Mouse (Mus musculus): ENCODE data around the gene Olfr116. TPM values are rescaled to one million over a fixed set of nuclear protein-coding genes. Genes with fewer than 3 reads are reported as not detected.

Gene Olfr116
- total RNA-seq (2017), result not detected in 3 replicates

DNA sequence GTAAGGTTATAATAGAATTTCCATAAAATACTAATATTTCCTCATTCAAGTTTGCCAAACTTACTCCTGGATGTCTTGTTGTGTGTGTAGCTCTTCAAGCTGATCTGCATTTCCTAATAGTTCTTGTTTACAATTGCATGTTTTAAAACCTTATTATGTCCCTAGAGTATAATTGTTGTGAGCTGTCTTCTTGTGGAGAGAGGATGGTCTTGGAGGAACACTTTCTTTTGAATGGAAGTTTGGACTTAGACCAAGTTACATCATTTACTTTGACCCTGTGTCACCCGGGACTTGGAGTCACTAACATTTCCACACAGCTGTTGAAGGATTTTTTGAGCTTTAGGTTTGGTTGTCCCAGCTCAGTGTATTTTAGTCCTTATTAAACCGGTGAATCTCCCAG is at the start of gene Olfr116, which contains the start of gene Olfr115:
Gene Olfr116, minus strand, starts transcription at position 191 of the 400 bp plus-strand sequence.
Gene Olfr115, minus strand, starts transcription at position 101 of the 400 bp plus-strand sequence.
- ATAC-seq (replicated peaks; ENCODE audit: insufficient number of reproducible peaks, low FRiP score, low TSS enrichment, poor library complexity, severe bottlenecking), result no peak

DNA sequence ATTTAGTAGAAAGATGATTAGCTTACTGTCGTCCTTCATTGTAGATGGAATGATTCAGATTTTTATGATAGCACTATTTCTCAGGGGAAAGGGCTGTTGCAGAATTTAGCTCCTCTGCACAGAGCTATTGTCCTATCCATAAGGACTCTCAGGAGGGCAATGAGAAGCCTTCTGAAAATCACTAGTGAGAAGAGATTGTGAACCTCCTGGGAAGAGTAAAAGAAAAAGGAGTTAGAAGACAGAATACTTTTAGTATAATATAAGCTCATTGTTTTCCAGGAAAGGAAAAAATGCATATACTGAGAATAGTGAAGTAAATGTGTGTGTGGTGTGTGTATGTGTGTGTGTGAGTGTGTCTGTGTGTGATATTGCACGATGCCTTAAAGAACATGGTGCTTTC is 39.7 kb upstream of the Olfr116 start, which contains the start of gene Olfr118:
Gene Olfr118, plus strand, starts transcription at position 301 of the 400 bp plus-strand sequence.
- no peak for ATAC-seq (replicated peaks; ENCODE audit: insufficient number of reproducible peaks, low FRiP score, low TSS enrichment, poor library complexity, severe bottlenecking)

DNA sequence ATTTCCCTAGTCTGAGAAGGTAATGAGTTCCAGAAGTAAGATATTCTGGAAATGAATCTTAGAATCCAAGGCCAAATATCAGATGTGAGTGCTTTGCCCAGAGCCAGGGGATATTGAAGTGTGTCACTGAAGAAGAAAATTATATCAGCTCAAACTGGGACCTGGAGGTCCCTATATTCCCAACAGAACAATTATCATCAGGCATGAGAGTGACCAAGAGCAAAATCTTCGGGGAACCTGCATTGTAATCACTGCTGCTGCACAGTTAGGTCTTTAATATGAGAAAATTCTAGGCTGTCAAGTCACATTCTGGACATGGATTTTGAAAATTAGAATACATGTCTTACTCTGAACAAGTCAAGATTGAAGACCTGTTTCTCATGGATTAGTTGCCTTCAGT is 36.7 kb upstream of the Olfr116 start, which contains the start of gene Olfr117:
Gene Olfr117, minus strand, starts transcription at position 101 of the 400 bp plus-strand sequence.
- ATAC-seq (replicated peaks; ENCODE audit: insufficient number of reproducible peaks, low FRiP score, low TSS enrichment, poor library complexity, severe bottlenecking), result no peak

DNA sequence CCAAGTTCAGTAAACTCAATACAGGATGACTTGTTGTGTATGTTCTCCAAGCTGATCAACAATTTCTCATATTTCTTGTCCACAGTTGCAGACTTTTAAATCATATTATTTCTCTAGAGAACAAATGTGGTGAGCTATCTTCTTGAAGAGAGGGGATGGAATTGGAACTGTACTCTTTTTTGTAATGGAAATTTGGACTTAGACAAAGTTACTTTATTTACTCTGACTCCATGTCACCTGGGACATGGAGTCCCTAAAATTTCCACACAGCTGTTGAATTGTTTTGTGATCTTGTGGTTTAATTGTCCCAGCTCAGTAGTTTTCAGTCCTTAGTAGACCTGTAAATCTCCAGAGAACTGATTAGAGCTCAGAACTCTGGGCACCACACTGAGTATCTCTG is 34.4 kb downstream of the Olfr116 start, which contains the start of gene Olfr114:
Gene Olfr114, minus strand, starts transcription at position 101 of the 400 bp plus-strand sequence.
- ATAC-seq (replicated peaks; ENCODE audit: insufficient number of reproducible peaks, low FRiP score, low TSS enrichment, poor library complexity, severe bottlenecking), result no peak

DNA sequence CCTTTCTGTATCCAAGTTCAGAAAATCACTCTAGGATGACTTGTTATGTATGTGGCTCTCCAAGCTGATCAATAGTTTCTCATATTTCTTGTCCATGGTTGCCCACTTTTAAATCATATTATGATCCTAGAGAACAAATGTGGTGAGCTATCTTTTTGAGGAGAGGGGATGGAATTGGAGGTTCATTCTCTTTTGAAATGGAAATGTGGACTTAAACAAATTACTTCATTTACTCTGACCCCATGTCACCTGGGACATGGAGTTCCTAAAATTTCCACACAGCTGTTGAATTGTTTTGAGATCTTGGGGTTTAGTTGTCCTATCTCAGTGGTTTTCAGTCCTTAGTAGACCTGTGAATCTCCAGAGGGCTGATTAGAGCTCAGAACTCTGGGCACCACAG is 49.4 kb downstream of the Olfr116 start, which contains the start of gene Olfr113:
Gene Olfr113, minus strand, starts transcription at position 101 of the 400 bp plus-strand sequence.
- no peak for ATAC-seq (replicated peaks; ENCODE audit: insufficient number of reproducible peaks, low FRiP score, low TSS enrichment, poor library complexity, severe bottlenecking)

Other genes with a start within 250 kb of the Olfr116 start
- not detected in 3 replicates for gene Olfr105-ps, start 248.2 kb downstream of the Olfr116 start, total RNA-seq (2017)
- not detected in 3 replicates for gene Olfr106-ps, start 236.8 kb downstream of the Olfr116 start, total RNA-seq (2017)
- not detected in 3 replicates for gene Olfr107, start 228.0 kb downstream of the Olfr116 start, total RNA-seq (2017)
- not detected in 3 replicates for gene Olfr108, start 181.7 kb downstream of the Olfr116 start, total RNA-seq (2017)
- gene Olfr109, start 168.3 kb downstream of the Olfr116 start, total RNA-seq (2017), result not detected in 3 replicates
- 0.87 to 3.0 TPM in 2 of 3 replicates, not detected in the other for gene H2-M2, start 143.6 kb downstream of the Olfr116 start, total RNA-seq (2017)
- gene Olfr110, start 134.7 kb downstream of the Olfr116 start, total RNA-seq (2017), result not detected in 3 replicates
- 0.29 TPM in 1 of 3 replicates, not detected in the others for gene Olfr111, start 119.2 kb downstream of the Olfr116 start, total RNA-seq (2017)
- gene Olfr112, start 57.7 kb downstream of the Olfr116 start, total RNA-seq (2017), result not detected in 3 replicates
- gene Olfr113, start 49.5 kb downstream of the Olfr116 start, total RNA-seq (2017), result not detected in 3 replicates
- not detected in 3 replicates for gene Olfr114, start 34.5 kb downstream of the Olfr116 start, total RNA-seq (2017)
- not detected in 3 replicates for gene Olfr115, start 90 bp downstream of the Olfr116 start, total RNA-seq (2017)
- not detected in 3 replicates for gene Olfr117, start 36.6 kb upstream of the Olfr116 start, total RNA-seq (2017)
- not detected in 3 replicates for gene Olfr118, start 39.8 kb upstream of the Olfr116 start, total RNA-seq (2017)
- not detected in 3 replicates for gene Olfr119, start 69.4 kb upstream of the Olfr116 start, total RNA-seq (2017)
- gene Olfr120, start 94.6 kb upstream of the Olfr116 start, total RNA-seq (2017), result not detected in 3 replicates
- gene Olfr121, start 121.7 kb upstream of the Olfr116 start, total RNA-seq (2017), result not detected in 3 replicates
- not detected in 3 replicates for gene Olfr122, start 141.4 kb upstream of the Olfr116 start, total RNA-seq (2017)
- gene Olfr123, start 166.3 kb upstream of the Olfr116 start, total RNA-seq (2017), result not detected in 3 replicates
- gene Olfr124, start 172.7 kb upstream of the Olfr116 start, total RNA-seq (2017), result not detected in 3 replicates
- not detected in 3 replicates for gene Olfr125, start 205.8 kb upstream of the Olfr116 start, total RNA-seq (2017)
- not detected in 3 replicates for gene Olfr126, start 220.3 kb upstream of the Olfr116 start, total RNA-seq (2017)

Measured in monocyte, adult 5-6 weeks (primary cell).